Mouse (Mus musculus) heart, adult 2 months (tissue): ENCODE measurements at regions not wholly inside any gene's neighbourhood (a gene's known extent, or its start where the extent isn't known, plus 50 kb on each side); places are given as distances from the start of the nearest gene placed in this dataset.

Experiments
- DNase-seq, 2 experiments: peaks; one replicate each; pipeline ENCODE4 v3.0.0; 2021
- H3K27ac ChIP-seq: fragments of 200-600 bp; 2 replicates; pipeline ENCODE4 v1.8.1; 2022
- H3K27me3 ChIP-seq: fragments of 200-500 bp; 2 replicates; pipeline ENCODE4 v1.6.1; 2012; ENCODE audit warnings: mild to moderate bottlenecking, low read length, inconsistent platforms, mixed read lengths; ENCODE audit not compliant: control insufficient read depth, insufficient read depth
- H3K36me3 ChIP-seq: fragments of 200-500 bp; 2 replicates; pipeline ENCODE4 v1.6.1; 2012; ENCODE audit warnings: low read length, inconsistent platforms; ENCODE audit not compliant: control insufficient read depth, insufficient read depth
- H3K4me1 ChIP-seq: fragments of 200-500 bp; 2 replicates; pipeline ENCODE4 v1.6.1; 2011; ENCODE audit warnings: low read length; ENCODE audit not compliant: control insufficient read depth, insufficient read depth
- H3K4me3 ChIP-seq: fragments of 200-600 bp; 2 replicates; pipeline ENCODE4 v1.8.1; 2022
- H3K79me2 ChIP-seq: fragments of 200-500 bp; replicated peaks from 2 replicates; pipeline ENCODE4 v1.6.1; 2012; ENCODE audit warnings: mild to moderate bottlenecking, inconsistent platforms, low read length, moderate library complexity, mixed read lengths; ENCODE audit not compliant: control insufficient read depth, insufficient read depth
- H3K9ac ChIP-seq: fragments of 200-500 bp; 2 replicates; pipeline ENCODE4 v1.6.1; 2012; ENCODE audit warnings: low read depth, mild to moderate bottlenecking, control low read depth, inconsistent platforms, low read length, mixed read lengths
- CTCF ChIP-seq: fragments of 200-600 bp; IDR thresholded peaks from 2 replicates; pipeline ENCODE4 v1.8.1; 2022; ENCODE audit warnings: antibody characterized with exemption, mild to moderate bottlenecking, moderate library complexity
- EP300 ChIP-seq: fragments of 200-500 bp; IDR thresholded peaks from 2 replicates; pipeline ENCODE4 v1.6.1; 2011; ENCODE audit warnings: low read depth, low read length, control low read depth; ENCODE audit not compliant: insufficient read depth
- POLR2A ChIP-seq: fragments of 200-500 bp; IDR thresholded peaks from 2 replicates; pipeline ENCODE4 v1.6.1; 2011; ENCODE audit warnings: mild to moderate bottlenecking, low read depth, low read length, control low read depth; ENCODE audit not compliant: insufficient read depth
- WGBS: fragments of 180-500 bp; shearing (Covaris S2); methylation state at CpG from one replicate; pipeline ENCODE4 v1.1.7; 2018; 5-methylcytosine and 5-hydroxymethylcytosine counted together
- intact Hi-C: fragments of 180-260 bp; cut with DNase I; formaldehyde crosslinking; loops from one replicate; pipeline ENCODE4 v1.15.1; 2025

DNA sequence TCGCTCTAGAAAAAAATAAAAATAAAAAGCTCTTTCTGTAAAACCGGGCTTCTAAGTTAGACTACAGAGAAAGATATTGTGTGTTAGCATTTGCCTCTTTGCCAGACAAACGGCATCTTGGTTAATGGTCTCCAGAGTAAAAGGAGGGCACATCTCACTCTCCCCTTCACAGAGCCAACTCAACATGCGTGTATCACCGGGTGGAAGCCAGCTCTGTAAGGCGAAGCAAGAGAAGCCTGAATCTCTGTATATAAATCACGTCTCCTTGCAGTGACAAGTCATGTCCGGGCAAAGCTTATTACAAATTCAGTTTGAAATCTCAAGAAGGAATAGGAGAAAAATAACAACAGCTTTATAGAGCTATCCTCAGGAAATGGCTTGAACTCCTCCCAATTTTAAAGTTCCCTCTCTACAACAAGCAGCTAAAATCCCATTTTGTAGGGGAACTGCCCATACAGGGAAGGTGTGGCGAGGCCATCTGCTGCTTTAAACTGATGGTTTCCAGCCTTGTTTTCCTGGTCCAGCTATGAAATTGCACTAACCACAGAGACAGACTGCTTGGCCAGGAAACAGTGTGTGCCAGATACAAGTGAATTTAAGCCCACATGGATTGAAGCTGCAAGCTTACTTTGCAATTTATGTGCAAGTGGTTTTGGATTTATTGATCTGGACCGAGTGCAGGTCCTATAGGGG, 291.7 kb upstream of the Noct start:
- no peaks in the 10 kb centered on the region for H3K79me2 ChIP-seq
- WGBS: 78% methylated on average over 10 of the region's 10 CpGs
- no peak overlapping the region for H3K4me3 ChIP-seq
- intact Hi-C loops: no loop called here
- H3K27me3 ChIP-seq: no peaks in the 10 kb centered on the region
- no peak overlapping the region for H3K27ac ChIP-seq
- no peaks in the 10 kb centered on the region for H3K36me3 ChIP-seq
- H3K9ac ChIP-seq: no peak overlapping the region
- no peak for DNase-seq
- no peaks in the 10 kb centered on the region for H3K4me1 ChIP-seq
- TF ChIP-seq EP300 (no peak), POLR2A (no peak), CTCF (no peak)

DNA sequence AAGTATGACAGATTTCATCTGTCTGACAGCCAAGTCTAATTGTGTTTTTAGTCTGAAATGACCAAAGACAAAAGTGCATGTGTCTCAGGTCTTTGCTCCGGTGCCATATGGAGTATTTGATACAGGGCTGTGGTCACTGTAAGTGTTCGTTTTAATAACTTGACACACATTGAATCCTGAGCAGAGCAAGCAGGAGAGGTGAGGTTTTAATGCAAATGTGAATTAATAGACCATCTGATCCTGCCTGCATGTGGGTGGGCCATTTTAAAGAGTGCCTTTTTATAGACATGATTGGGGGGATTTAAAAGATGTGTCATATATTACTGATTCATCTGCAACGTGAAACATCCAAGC, 291.2 kb upstream of the Noct start:
- no peak for TF ChIP-seq POLR2A
- no peak for TF ChIP-seq CTCF
- no peak for TF ChIP-seq EP300
- Histone ChIP-seq H3K4me1 (no peaks in the 10 kb centered on the region), H3K9ac (no peak overlapping the region), H3K36me3 (no peaks in the 10 kb centered on the region), H3K4me3 (no peak overlapping the region), H3K27ac (no peak overlapping the region), H3K27me3 (no peaks in the 10 kb centered on the region), H3K79me2 (no peaks in the 10 kb centered on the region)
- no peak for DNase-seq
- WGBS: 75% methylated on average over 3 of the region's 3 CpGs
- intact Hi-C loops: no loop called here

DNA sequence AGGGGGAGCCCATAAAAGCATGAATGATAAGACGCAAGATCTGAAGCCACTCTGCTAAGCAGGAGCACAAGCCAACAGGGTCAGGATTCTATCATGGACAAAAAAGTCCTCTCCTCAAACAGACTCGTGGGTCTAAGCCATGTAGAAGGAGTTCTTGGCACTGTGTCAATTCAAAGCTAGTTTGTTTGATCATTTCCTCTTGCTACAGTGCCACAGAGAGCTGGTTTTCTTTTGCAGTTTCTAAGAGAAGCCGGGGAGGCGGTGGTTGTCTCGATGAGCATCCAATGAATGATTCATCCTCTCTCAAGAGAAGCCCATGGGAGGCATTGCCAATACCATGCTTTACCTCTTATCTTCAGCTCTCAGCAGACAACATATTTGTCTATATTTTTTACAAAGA, 284.6 kb upstream of the Noct start:
- 44% methylated on average over 5 of the region's 5 CpGs for WGBS
- DNase-seq: no peak
- intact Hi-C loops: no loop called here
- Histone ChIP-seq H3K4me3 (no peak overlapping the region), H3K79me2 (no peaks in the 10 kb centered on the region), H3K36me3 (no peaks in the 10 kb centered on the region), H3K27me3 (no peaks in the 10 kb centered on the region), H3K27ac (no peak overlapping the region), H3K4me1 (no peaks in the 10 kb centered on the region), H3K9ac (no peak overlapping the region)
- TF ChIP-seq CTCF (no peak), EP300 (no peak), POLR2A (no peak)

DNA sequence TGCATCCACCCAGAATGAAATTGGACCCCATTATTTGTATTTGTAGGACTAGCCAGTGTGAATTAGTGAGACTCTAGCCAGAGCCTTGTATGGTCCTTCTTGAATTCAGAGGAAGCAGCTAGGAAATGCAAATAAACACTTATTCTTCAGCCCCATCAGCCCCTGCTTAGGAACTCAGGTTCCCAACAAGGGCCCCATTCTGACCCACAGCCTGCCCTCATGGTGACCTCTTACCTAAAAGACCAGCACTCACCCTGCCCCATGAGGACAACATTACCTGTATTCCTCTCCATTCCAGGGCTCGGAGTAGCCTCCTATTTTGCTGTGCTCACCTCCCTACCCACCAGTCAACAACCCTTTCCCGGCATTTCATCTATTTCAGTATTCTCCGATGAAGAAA, 283.6 kb upstream of the Noct start:
- no peaks in the 10 kb centered on the region for H3K79me2 ChIP-seq
- H3K4me3 ChIP-seq: no peak overlapping the region
- intact Hi-C loops: no loop called here
- DNase-seq: no peak
- no peak overlapping the region for H3K9ac ChIP-seq
- H3K36me3 ChIP-seq: no peaks in the 10 kb centered on the region
- WGBS: 85% methylated on average over 3 of the region's 3 CpGs
- H3K4me1 ChIP-seq: no peaks in the 10 kb centered on the region
- no peak overlapping the region for H3K27ac ChIP-seq
- no peaks in the 10 kb centered on the region for H3K27me3 ChIP-seq
- TF ChIP-seq EP300 (no peak), POLR2A (no peak), CTCF (no peak)

DNA sequence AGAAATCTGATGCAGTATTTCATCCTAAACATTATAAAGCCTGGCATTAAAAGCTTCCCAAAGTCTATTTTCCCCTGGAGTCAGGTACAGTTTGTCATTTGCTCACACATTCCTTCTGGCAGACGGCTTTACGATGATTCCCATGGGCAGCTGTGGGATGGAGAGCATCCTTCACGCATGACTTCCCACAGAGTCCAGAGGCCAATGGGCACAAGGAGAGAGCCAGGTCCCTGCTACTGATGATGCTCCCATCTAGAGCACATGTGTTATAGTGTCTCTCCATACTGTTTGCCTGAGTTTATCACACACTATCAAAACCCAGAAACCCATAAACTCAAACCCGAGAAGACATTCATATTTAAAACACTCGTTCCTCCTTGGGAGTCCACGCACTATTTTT, 270.8 kb upstream of the Noct start:
- intact Hi-C loops: no loop called here
- H3K36me3 ChIP-seq: no peaks in the 10 kb centered on the region
- H3K4me3 ChIP-seq: no peak overlapping the region
- H3K4me1 ChIP-seq: no peaks in the 10 kb centered on the region
- H3K27me3 ChIP-seq: no peaks in the 10 kb centered on the region
- no peak for DNase-seq
- TF ChIP-seq CTCF (no peak), EP300 (no peak), POLR2A (no peak)
- no peaks in the 10 kb centered on the region for H3K79me2 ChIP-seq
- 90% methylated on average over 6 of the region's 6 CpGs for WGBS
- no peak overlapping the region for H3K9ac ChIP-seq
- no peak overlapping the region for H3K27ac ChIP-seq

DNA sequence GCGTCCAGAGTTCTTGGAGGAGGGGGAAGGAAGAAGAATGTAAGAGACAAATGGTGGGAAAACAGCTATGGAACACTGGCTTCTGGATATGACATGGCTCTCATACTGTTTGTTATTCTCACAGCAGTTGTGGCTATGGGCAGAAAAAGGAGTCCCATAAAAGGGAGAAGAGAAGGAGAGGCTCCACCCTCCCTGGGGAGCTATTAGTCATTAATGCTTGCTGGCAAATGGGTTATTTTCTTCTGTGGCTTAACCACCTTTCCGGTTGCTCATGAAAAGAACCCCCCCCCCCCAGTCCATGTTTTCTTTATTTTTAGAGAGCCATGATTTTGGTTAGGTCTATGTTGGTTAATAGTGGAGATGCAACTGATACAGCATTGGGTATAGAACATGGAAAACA, 253.9 kb upstream of the Noct start:
- Histone ChIP-seq H3K9ac (no peak overlapping the region), H3K4me1 (no peaks in the 10 kb centered on the region), H3K27me3 (no peaks in the 10 kb centered on the region), H3K79me2 (no peaks in the 10 kb centered on the region), H3K36me3 (no peaks in the 10 kb centered on the region), H3K4me3 (no peak overlapping the region), H3K27ac (no peak overlapping the region)
- 81% methylated on average over 2 of the region's 2 CpGs for WGBS
- no peak for DNase-seq
- TF ChIP-seq POLR2A (no peak), EP300 (no peak), CTCF (no peak)
- intact Hi-C loops: no loop called here
